Mouse (Mus musculus): ENCODE results near the gene Pofut1.
A peak's percentile ranks its signal among the peaks of the same experiment; 100 is the strongest.

Gene Pofut1

DNA sequence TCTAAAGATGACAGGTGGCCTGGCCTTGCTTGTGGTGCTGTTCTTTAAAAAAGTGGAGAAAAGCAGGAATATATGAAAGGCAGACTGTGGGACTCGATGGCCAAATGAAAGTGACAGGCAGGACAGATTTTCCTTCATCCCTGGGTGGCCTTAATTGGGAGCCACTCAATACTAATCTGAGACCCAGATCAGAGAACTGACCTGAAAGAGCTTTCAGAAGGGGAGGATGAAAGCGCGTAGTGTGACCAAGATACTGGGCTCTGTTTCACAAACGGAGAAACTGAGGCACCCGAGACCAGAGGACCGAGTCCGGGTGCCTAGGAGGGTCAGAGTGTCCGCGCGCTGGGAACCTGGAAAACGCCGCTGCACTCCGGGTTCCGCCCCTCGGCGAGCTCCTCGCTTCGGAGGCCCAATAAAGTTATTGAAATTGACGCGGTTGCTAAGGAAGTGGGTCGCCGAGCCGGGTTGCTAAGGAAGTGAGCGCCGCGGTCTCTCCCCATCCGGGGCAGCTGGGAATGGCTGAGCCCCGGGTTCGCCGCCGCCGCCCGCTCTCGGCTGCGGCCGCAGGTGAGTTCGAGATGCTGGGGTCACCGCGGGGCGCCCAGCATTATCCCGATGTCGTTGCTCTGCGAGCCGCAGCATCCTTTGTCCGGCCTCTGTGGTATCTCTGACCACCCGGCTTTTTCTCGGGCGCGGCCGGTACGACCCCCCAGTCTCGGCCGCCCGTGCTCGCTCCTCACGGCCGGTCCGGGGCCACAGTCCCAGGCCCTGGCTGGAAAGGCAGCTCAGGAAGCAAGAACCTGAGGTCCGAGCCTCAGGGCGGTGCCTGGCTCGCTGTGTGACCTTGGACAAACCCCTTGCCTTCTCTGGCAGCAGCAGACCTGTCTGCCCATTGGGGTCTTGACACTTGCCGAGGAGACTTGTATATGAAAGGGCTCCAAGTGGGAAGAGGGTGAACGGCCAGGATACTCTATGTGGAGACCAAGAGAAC, 49.9 kb downstream of the Pofut1 start, which contains the start of gene Kif3b:
Kif3b (plus strand) TSS at position 476 of the 991 bp plus-strand sequence.
- peak; percentile 90 for DNase-seq (ENCODE audit: low spot score)

DNA sequence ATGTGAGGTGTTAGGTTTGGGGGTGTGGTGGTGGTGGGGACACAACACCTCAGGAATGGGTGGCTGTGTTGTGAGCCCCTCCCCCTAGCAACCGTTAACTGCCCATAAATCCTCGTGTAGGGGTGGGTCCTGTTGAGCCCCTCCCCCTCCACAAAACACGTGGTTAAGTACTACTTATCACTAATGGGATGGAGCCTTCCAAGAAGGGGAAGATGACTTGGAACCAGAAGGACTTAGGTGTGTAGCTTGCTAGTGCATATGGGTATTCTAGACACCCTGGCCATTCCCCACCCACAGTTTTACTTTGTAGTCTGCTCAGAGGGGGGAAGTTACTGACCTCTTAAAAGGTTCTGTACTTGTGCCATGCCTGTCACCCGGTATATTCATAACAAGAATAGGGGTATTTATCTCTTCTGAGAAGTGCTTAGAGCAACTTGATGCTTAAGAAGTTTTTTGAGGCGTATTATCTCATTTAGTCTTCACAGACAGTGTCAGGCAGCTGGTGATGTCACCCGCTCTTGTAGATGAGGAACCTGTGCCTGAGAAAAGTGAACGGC, 51.0 kb downstream of the Pofut1 start:
- DNase-seq (ENCODE audit: low spot score) = peak; percentile 51

DNA sequence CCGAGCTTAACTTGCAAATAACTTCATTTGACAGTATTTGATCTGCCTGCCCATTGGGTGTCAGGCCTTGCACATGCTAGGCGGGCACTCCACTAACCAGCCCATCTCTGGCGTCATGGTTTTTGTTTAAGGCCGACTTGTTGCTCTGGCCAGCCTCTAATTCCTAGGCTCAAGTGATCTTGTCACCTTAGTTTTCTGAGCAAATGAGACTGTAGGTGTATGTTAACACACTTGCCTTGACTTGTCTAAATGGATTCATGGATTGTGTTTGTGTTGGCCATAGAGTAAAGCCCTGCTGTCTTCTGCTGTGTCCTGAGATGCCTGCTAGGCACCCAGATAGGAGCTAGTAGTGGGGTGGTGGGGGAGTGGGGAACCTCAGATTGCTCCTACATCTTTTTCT, 53.9 kb downstream of the Pofut1 start:
- DNase-seq (ENCODE audit: low spot score) = no peak

DNA sequence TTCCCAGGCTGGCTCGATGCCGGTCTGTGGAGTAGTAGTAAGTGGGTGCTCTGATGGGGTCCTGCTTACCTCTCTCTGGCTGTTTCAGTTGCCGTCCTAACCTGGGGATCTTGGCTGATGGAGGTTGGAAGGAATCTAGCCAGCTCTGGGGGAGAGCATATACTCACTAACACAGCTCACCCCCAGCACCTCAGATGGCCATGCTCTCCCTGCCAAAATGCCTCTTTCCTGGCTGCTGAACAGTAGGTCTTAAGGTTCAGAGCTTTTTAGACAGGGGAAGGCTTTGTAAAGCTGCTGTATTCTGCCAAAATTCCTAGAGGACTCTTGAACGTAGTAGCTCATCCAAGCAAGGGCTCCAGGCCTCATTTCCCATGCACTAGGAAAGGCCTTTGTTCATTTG, 56.4 kb downstream of the Pofut1 start:
- no peak for DNase-seq (ENCODE audit: low spot score)

DNA sequence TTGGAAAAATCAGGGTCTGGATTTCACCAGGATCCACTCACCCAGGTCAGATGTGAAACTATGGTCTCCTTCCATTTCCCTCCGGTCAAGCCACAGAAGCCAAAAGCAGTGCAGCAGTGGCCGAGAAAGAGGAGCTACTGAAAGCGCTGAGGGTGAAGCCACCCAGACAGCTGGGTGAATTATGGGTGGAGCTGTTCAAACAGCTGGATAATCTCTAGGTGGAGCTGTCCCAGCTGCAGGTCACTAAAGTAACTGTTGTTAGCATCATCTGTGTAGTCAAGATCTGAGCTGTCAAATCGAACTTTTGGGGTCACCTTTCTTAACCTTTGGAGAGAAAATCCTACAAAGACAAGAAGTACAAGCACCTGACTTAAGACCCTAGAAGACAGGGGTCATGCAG, 57.1 kb downstream of the Pofut1 start:
- DNase-seq (ENCODE audit: low spot score) = no peak

DNA sequence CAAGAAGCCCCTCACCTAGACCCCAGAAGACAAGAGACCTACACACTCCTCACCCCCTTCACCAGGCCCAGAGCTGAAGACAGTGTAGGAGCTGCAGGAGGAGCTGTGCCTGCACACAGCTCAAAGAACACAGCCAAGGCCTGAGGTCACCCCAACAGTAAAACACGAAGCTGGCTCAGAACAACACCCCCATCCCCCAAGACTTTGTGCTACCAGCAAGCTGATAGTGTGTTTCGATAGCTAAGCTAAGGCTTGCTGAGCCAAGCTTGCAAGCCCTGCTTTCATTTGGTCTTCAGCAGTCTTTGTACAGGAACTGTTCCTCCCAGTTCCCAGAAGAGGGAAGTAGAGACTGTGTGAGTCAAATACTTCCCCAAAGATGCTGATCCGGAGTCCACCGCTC, 57.5 kb downstream of the Pofut1 start:
- peak; percentile 37 for DNase-seq (ENCODE audit: low spot score)

DNA sequence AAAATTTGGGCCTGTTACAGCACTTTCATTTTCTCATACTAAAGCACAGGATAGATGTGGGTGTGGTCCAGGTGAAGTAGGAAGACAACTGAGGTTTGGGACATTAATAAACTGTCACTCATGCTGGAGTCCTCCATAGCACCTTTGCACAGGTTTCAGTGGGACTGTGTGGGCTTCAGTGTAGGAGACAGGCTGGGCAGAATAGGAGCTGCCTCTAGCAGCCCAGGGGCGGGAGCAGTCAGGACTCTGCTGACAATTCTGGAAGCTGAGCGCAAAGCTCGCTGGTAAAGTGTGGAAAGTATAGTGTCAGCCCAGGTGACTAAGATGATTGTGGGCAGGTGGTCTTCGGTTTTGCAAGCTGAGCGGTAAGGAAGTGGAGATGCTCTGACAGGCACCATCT, 59.8 kb downstream of the Pofut1 start:
- no peak for DNase-seq (ENCODE audit: low spot score)

DNA sequence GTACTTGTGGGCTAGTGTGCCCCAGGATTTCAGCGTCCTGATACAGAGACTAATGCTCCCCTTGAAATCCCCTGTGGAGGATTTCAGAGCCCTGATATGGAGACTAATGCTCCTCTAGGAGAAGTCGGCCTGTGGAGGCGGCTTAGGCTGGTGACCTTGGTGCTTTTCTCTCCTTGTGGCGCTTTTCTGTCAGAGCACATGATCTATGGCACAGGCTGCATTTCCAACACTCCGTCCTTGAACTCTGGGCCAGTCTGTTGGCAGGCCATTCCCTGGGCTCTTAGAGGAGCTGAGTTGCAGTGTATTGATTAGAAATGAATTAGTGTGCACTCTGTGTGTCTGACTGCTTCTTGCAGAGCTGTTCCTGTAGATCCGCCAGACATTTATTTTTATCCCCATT, 63.9 kb downstream of the Pofut1 start:
- peak; percentile 77 for DNase-seq (ENCODE audit: low spot score)

DNA sequence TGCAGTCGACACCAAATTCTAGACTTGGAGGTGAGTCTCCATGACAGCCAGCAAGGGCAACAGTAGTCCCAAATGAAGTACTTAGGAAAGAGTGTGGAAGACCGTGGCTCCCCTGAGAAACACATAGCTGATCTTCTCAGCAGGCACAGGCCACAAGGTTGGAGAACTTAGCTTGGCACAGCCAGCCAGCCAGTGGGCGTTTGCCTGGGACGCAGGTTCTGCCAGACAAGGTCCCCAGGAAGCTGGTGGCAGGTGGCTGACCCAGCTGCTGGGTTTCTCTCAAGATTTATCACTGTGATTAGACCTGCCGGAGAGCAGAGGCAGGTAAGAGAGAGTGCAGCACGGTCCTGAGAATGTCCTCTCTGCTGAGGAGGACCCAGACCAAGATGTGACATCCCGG, 67.3 kb downstream of the Pofut1 start:
- DNase-seq (ENCODE audit: low spot score) = no peak

DNA sequence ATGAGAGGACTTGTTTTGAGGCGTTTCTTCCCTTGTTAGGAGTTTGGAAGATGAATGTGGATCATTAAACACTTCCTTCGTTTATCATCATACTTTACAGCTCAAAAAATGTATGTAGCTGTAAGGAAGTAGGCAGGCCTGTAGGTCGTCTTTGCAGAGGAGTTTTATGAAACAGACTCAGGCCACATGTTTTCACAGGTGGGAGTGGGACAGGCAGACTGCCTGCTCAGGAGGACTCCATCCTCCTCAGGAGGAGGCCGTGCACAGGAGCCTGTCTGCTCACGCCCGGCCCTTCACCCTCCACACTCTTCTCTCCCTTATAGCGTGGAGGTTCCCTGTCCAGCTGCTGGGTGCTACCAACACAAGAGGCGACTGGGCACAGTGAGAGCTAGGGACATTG, 67.8 kb downstream of the Pofut1 start:
- no peak for DNase-seq (ENCODE audit: low spot score)

DNA sequence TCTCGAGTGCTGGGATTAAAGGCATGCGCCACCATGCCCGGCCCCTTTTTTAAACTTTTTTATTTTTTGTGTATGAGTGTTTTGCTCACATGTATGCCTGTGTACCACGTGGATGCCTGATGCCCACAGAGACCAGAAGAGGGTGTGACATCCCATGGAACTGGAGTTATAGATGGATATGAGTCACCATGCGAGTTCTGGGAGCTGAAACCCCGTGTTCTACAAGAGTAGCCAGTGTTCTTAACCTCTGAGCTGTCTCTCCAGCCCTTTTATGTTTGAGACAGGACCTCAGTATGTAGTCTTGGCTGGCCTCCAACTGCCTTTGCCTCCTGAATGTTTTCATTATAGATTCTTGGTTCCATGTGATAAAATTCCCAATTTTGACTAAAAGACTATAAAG, 68.9 kb downstream of the Pofut1 start:
- no peak for DNase-seq (ENCODE audit: low spot score)

DNA sequence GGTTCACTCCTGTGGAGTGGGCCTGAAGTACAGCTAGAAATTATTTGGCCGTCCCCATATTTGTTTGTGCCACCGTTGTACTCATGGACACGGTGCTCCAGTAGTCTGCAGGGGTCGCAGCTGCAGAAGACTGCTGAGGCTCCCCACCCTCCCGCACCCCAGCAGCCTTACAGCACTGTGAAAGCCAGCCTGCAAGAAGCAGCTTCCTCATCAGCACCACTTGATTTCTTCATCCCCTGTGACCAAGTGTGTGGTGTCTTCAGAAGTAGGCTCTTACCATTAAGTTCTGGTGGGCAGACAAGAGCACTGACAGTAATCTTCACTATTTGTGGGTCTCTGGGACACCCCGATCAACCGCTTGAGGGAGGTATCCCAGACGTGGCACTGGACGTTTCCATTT, 71.6 kb downstream of the Pofut1 start:
- DNase-seq (ENCODE audit: low spot score) = no peak

DNA sequence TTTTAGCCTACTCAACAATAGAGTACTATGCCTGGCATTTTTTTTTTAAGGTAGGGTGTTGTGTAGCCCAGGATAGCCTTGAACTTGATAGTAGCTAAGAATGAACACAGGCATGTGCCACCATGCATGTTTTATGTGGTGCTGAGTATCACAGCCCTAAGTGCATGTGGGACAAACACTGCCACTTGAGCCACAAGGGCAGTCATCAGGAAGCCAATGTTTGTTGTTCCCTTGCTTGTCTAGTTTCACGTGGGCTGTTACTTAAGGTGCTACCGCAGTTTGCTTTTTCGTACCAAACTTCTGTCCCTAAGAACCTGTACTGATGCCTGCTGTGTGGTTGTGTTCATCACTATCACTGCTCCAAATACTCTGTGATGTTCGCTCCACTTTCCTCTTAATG, 77.1 kb downstream of the Pofut1 start:
- no peak for DNase-seq (ENCODE audit: low spot score)

DNA sequence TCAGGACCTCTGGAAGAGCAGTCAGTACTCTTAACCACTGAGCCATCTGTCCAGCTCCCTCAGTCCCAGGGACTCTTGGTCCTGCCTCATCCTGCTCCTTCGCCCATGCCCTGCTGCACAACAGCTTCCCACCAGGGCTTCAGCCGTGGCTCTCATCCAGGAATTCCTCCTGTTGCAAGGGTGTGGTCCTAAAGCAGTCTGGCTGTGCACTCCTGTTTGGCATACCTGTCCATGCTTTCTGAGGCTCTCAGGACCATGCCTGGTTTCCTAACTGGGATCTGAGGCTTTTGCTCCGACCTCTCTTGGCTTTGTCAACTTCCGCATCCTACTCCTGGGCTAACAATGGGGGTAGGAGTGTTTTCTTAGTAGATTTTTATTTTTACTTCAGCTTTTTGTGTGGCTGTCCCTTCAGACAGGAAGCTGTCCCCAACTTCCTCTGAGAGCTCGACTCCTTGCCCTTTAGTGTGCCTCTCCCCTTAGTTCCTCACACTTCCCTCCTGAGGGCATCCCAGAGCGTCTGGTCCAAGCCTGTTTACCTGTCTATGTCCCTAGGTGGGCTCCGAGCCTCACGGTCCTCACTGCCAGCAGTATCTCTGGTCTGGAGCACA, 77.8 kb downstream of the Pofut1 start:
- no peak for DNase-seq (ENCODE audit: low spot score)
